18 mouse cellular contexts compared by ENCODE assay signal in genomic region chr14:30240916-30241515, GRCm38 (mm10).
"Had no signal": no experiment of that assay in that cellular context is flagged by ENCODE, and none has a peak within 500 bp of the region (broad histone marks: within the 10 kb centered on the region; RNA-seq: fewer than 3 reads in every experiment).

No protein-coding gene starts in this region.

- H3K4me1 ChIP-seq: limb, embryonic 12.5 days; lung, embryonic 15.5 days; midbrain, embryonic 12.5 days; neural tube, embryonic 13.5 days had no signal

- ATAC-seq: midbrain, embryonic 16.5 days had no signal

- H3K4me3 ChIP-seq: limb, embryonic 12.5 days; lung, embryonic 15.5 days; megakaryocyte, embryonic 14.5 days; midbrain, embryonic 12.5 days; neural tube, embryonic 13.5 days had no signal

- H3K36me3 ChIP-seq: limb, embryonic 12.5 days; lung, embryonic 15.5 days; midbrain, embryonic 12.5 days had no signal

- H3K4me2 ChIP-seq: limb, embryonic 12.5 days; lung, embryonic 15.5 days; midbrain, embryonic 12.5 days; neural tube, embryonic 13.5 days had no signal

- H3K9me3 ChIP-seq: limb, embryonic 12.5 days; lung, embryonic 15.5 days; midbrain, embryonic 12.5 days; neural tube, embryonic 13.5 days had no signal

- DNase-seq: kidney, adult 11 months; kidney, adult 9 months; kidney, postnatal 36 days; layer of hippocampus, adult 9-11 months; layer of hippocampus, postnatal 36 days; lung, postnatal 14 days; right cerebral cortex, adult 18-20 months; right cerebral cortex, postnatal 25 days; thymus, adult 18-20 months; thymus, postnatal 14 days had no signal

- H3K9ac ChIP-seq: limb, embryonic 12.5 days; lung, embryonic 15.5 days; midbrain, embryonic 12.5 days; neural tube, embryonic 13.5 days had no signal

- H3K27ac ChIP-seq: kidney, postnatal 0 days; limb, embryonic 12.5 days; lung, embryonic 15.5 days; macrophage; midbrain, embryonic 12.5 days; neural tube, embryonic 13.5 days had no signal

- H3K27me3 ChIP-seq: limb, embryonic 12.5 days; lung, embryonic 15.5 days; midbrain, embryonic 12.5 days; neural tube, embryonic 13.5 days had no signal
